Mouse (Mus musculus) midbrain, embryonic 16.5 days (tissue): ENCODE measurements around the gene Bclaf1. TPM values are rescaled to one million over a fixed set of nuclear protein-coding genes. Genes with fewer than 3 reads are reported as not detected.

Source experiments
- ATAC-seq: fragments of 200-750 bp; cut with Nextera tagmentation; 2 replicates; pipeline ENCODE4 v1.8.0; 2017; ENCODE audit warnings: moderate TSS enrichment
- H3K27ac ChIP-seq: fragments of 300-500 bp; sonication (generic); 2 replicates; pipeline ENCODE4 v1.5.1; 2014; ENCODE audit warnings: mild to moderate bottlenecking, low read length, mixed read lengths
- H3K27me3 ChIP-seq: fragments of 300-500 bp; sonication (generic); 2 replicates; pipeline ENCODE4 v1.6.1; 2014; ENCODE audit warnings: low read depth, low read length, mixed read lengths; ENCODE audit not compliant: control insufficient read depth, insufficient read depth
- H3K36me3 ChIP-seq: fragments of 300-500 bp; sonication (generic); 2 replicates; pipeline ENCODE4 v1.6.1; 2014; ENCODE audit warnings: mild to moderate bottlenecking, low read length, moderate library complexity, mixed read lengths; ENCODE audit not compliant: control insufficient read depth, insufficient read depth
- H3K4me1 ChIP-seq: fragments of 300-500 bp; sonication (generic); 2 replicates; pipeline ENCODE4 v1.6.1; 2014; ENCODE audit warnings: mild to moderate bottlenecking, low read length, mixed read lengths; ENCODE audit not compliant: control insufficient read depth, insufficient read depth
- H3K4me2 ChIP-seq: fragments of 300-500 bp; sonication (generic); 2 replicates; pipeline ENCODE4 v1.6.1; 2014; ENCODE audit warnings: mild to moderate bottlenecking, low read length, mixed read lengths
- H3K4me3 ChIP-seq: fragments of 300-500 bp; sonication (generic); 2 replicates; pipeline ENCODE4 v1.5.1; 2014; ENCODE audit warnings: low read depth, mild to moderate bottlenecking, low read length, moderate library complexity, mixed read lengths
- H3K9ac ChIP-seq: fragments of 300-500 bp; sonication (generic); 2 replicates; pipeline ENCODE4 v1.6.1; 2014; ENCODE audit warnings: low read depth, low read length, mixed read lengths
- H3K9me3 ChIP-seq: fragments of 300-500 bp; sonication (generic); replicated peaks from 2 replicates; pipeline ENCODE4 v1.6.1; 2014; ENCODE audit warnings: mild to moderate bottlenecking, low read length, mixed read lengths; ENCODE audit not compliant: control insufficient read depth, poor library complexity, severe bottlenecking
- WGBS: fragments of 180-500 bp; shearing (Covaris S2); extraction: QIAGEN DNeasy Blood & Tissue Kit; methylation state at CpG from one replicate; pipeline ENCODE4 v1.1.7; 2014; 5-methylcytosine and 5-hydroxymethylcytosine counted together
- polyA plus RNA-seq: library from polyadenylated mRNA; unstranded; fragments of >200 nt; fragmentation: Nextera tagmentation; extraction: Ambion mirVana; gene quantifications from 2 replicates; pipeline ENCODE4 v1.2.1, GENCODE M21; 2015

Bclaf1 gene
- polyA plus RNA-seq, 1 experiment from 2014 or later = 106 TPM

GRCm38 (mm10) chr10:20312736-20313301 lies 550 bp downstream of the Bclaf1 start:
- H3K4me1 ChIP-seq = peaks cover 20% of the 10 kb centered on the region
- peak overlapping the region; percentile 70 for H3K4me2 ChIP-seq
- under 1% methylated on average over 48 of the region's 54 CpGs for WGBS
- H3K4me3 ChIP-seq = peak overlapping the region; percentile 68
- H3K27me3 ChIP-seq = no peaks in the 10 kb centered on the region
- H3K9me3 ChIP-seq = no peaks in the 10 kb centered on the region
- peak overlapping the region; percentile 97 for H3K27ac ChIP-seq
- peak; percentile 84 for ATAC-seq
- no peaks in the 10 kb centered on the region for H3K36me3 ChIP-seq
- H3K9ac ChIP-seq = peak overlapping the region; percentile 83

- WGBS = 50% methylated on average over 13 of the region's 13 CpGs
These were observed 1.2 kb downstream of the Bclaf1 start for GRCm38 (mm10) chr10:20313447-20313846.

GRCm38 (mm10) chr10:20313941-20314340 lies 1.7 kb downstream of the Bclaf1 start:
- no peak for ATAC-seq
- WGBS = 91% methylated on average over 4 of the region's 4 CpGs
- Histone ChIP-seq H3K4me1 (peaks cover 20% of the 10 kb centered on the region), H3K9ac (no peak overlapping the region), H3K36me3 (peaks cover 2% of the 10 kb centered on the region; the same call in 1 of the 2 replicates), H3K4me2 (peak overlapping the region; percentile 19; the same call in 1 of the 2 replicates), H3K4me3 (no peak overlapping the region), H3K27ac (no peak overlapping the region), H3K9me3 (no peaks in the 10 kb centered on the region), H3K27me3 (no peaks in the 10 kb centered on the region)

More at GRCm38 (mm10) chr10:20313447-20313846, 1.2 kb downstream of the Bclaf1 start:
- H3K4me3 ChIP-seq = peak overlapping the region; percentile 68
- no peak for ATAC-seq
- H3K36me3 ChIP-seq = no peaks in the 10 kb centered on the region
- H3K27ac ChIP-seq = no peak overlapping the region; the same call in 1 of the 2 replicates
- peak overlapping the region; percentile 83 for H3K9ac ChIP-seq
- no peaks in the 10 kb centered on the region for H3K9me3 ChIP-seq
- peaks cover 20% of the 10 kb centered on the region for H3K4me1 ChIP-seq
- H3K4me2 ChIP-seq = peak overlapping the region; percentile 70
- no peaks in the 10 kb centered on the region for H3K27me3 ChIP-seq

- no peak overlapping the region for H3K4me3 ChIP-seq
- no peak overlapping the region for H3K4me2 ChIP-seq
- 69% methylated on average over 2 of the region's 2 CpGs for WGBS
- no peaks in the 10 kb centered on the region for H3K9me3 ChIP-seq
- H3K36me3 ChIP-seq = peaks cover 7% of the 10 kb centered on the region; the same call in 1 of the 2 replicates
- H3K4me1 ChIP-seq = peaks cover 20% of the 10 kb centered on the region
- no peak for ATAC-seq
- no peaks in the 10 kb centered on the region for H3K27me3 ChIP-seq
- no peak overlapping the region for H3K9ac ChIP-seq
- H3K27ac ChIP-seq = no peak overlapping the region
These were observed 2.5 kb downstream of the Bclaf1 start for GRCm38 (mm10) chr10:20314797-20315196.

- no peak overlapping the region for H3K4me2 ChIP-seq
- ATAC-seq = no peak
- no peak overlapping the region for H3K9ac ChIP-seq
- no peaks in the 10 kb centered on the region for H3K9me3 ChIP-seq
- H3K27ac ChIP-seq = no peak overlapping the region
- H3K27me3 ChIP-seq = no peaks in the 10 kb centered on the region
- H3K4me1 ChIP-seq = peaks cover 12% of the 10 kb centered on the region
- no peak overlapping the region for H3K4me3 ChIP-seq
- peaks cover 7% of the 10 kb centered on the region; the same call in 1 of the 2 replicates for H3K36me3 ChIP-seq
- WGBS = 90% methylated on average over 5 of the region's 5 CpGs
These were observed 5.2 kb downstream of the Bclaf1 start for GRCm38 (mm10) chr10:20317466-20317865.

GRCm38 (mm10) chr10:20326226-20326625 lies 14.0 kb downstream of the Bclaf1 start:
- no peaks in the 10 kb centered on the region for H3K27me3 ChIP-seq
- H3K4me3 ChIP-seq = no peak overlapping the region
- no peaks in the 10 kb centered on the region for H3K9me3 ChIP-seq
- no peaks in the 10 kb centered on the region for H3K4me1 ChIP-seq
- no peak overlapping the region for H3K4me2 ChIP-seq
- H3K9ac ChIP-seq = no peak overlapping the region
- peaks cover 11% of the 10 kb centered on the region for H3K36me3 ChIP-seq
- H3K27ac ChIP-seq = no peak overlapping the region
- no peak for ATAC-seq

GRCm38 (mm10) chr10:20331262-20331661 lies 19.0 kb downstream of the Bclaf1 start:
- ATAC-seq = no peak
- H3K27ac ChIP-seq = no peak overlapping the region
- H3K4me1 ChIP-seq = no peaks in the 10 kb centered on the region
- peaks cover 18% of the 10 kb centered on the region for H3K36me3 ChIP-seq
- no peaks in the 10 kb centered on the region for H3K9me3 ChIP-seq
- no peak overlapping the region for H3K9ac ChIP-seq
- WGBS = 94% methylated on average over 2 of the region's 2 CpGs
- H3K4me2 ChIP-seq = no peak overlapping the region
- no peaks in the 10 kb centered on the region for H3K27me3 ChIP-seq
- H3K4me3 ChIP-seq = no peak overlapping the region

- peaks cover 26% of the 10 kb centered on the region for H3K36me3 ChIP-seq
- no peak overlapping the region for H3K27ac ChIP-seq
- H3K4me2 ChIP-seq = no peak overlapping the region
- H3K4me3 ChIP-seq = no peak overlapping the region
- no peaks in the 10 kb centered on the region for H3K27me3 ChIP-seq
- H3K4me1 ChIP-seq = no peaks in the 10 kb centered on the region
- 89% methylated on average over 7 of the region's 7 CpGs for WGBS
- no peak for ATAC-seq
- H3K9me3 ChIP-seq = no peaks in the 10 kb centered on the region
- H3K9ac ChIP-seq = no peak overlapping the region
These were observed 25.6 kb downstream of the Bclaf1 start for GRCm38 (mm10) chr10:20337872-20338271.

- no peak for ATAC-seq
- no peak overlapping the region for H3K4me2 ChIP-seq
These were observed 33.5 kb downstream of the Bclaf1 start for GRCm38 (mm10) chr10:20345736-20346135.

More at GRCm38 (mm10) chr10:20345736-20346135, 33.5 kb downstream of the Bclaf1 start:
- Histone ChIP-seq H3K4me1 (peaks cover 6% of the 10 kb centered on the region), H3K27ac (no peak overlapping the region), H3K9me3 (no peaks in the 10 kb centered on the region), H3K9ac (no peak overlapping the region), H3K27me3 (no peaks in the 10 kb centered on the region), H3K36me3 (peaks cover 17% of the 10 kb centered on the region), H3K4me3 (no peak overlapping the region)
- WGBS = 84% methylated on average over 1 of the region's 1 CpGs
